Mouse (Mus musculus) kidney, adult 2 months (tissue): ENCODE measurements around the gene Fam76a.

Source experiments
- CTCF ChIP-seq: fragments of 200-500 bp; conservative IDR thresholded peaks from 2 replicates; pipeline ENCODE4 v1.5.1; 2011; ENCODE audit warnings: low read depth, mild to moderate bottlenecking, control low read depth, low read length, moderate library complexity, mixed read lengths; ENCODE audit not compliant: insufficient read depth, insufficient read length
- POLR2A ChIP-seq: fragments of 200-500 bp; IDR thresholded peaks from one replicate; pipeline ENCODE4 v1.6.1; 2011; ENCODE audit warnings: low read depth, low read length, control low read depth

- TF ChIP-seq CTCF, result no peak
- TF ChIP-seq POLR2A, result no peak
Observed at GRCm38 (mm10) chr4:132960313-132960712, 38.0 kb upstream of the Fam76a start.
